Mouse (Mus musculus): Measurements from ENCODE around the gene Ccnd3.

The Ccnd3 gene

GRCm38 (mm10) chr17:47554621-47555020 lies 49.8 kb downstream of the Ccnd3 start:
- DNase-seq: no peak

- DNase-seq: no peak
Measured at GRCm38 (mm10) chr17:47557179-47557578, 52.3 kb downstream of the Ccnd3 start.

- DNase-seq: no peak
Measured at GRCm38 (mm10) chr17:47559726-47560125, 54.9 kb downstream of the Ccnd3 start.

GRCm38 (mm10) chr17:47562875-47563274 lies 58.0 kb downstream of the Ccnd3 start:
- no peak for DNase-seq

GRCm38 (mm10) chr17:47564612-47565011 lies 59.8 kb downstream of the Ccnd3 start:
- no peak for DNase-seq

GRCm38 (mm10) chr17:47566133-47566532 lies 61.3 kb downstream of the Ccnd3 start:
- DNase-seq: no peak

GRCm38 (mm10) chr17:47567271-47567670 lies 62.4 kb downstream of the Ccnd3 start:
- DNase-seq: no peak

- DNase-seq: no peak
Measured at GRCm38 (mm10) chr17:47568389-47568788, 63.5 kb downstream of the Ccnd3 start.

GRCm38 (mm10) chr17:47568951-47569527 lies 64.2 kb downstream of the Ccnd3 start:
- DNase-seq: no peak

GRCm38 (mm10) chr17:47571621-47572020 lies 66.8 kb downstream of the Ccnd3 start:
- DNase-seq: no peak

GRCm38 (mm10) chr17:47572436-47572835 lies 67.6 kb downstream of the Ccnd3 start:
- no peak for DNase-seq

GRCm38 (mm10) chr17:47574028-47574427 lies 69.2 kb downstream of the Ccnd3 start:
- DNase-seq: no peak

GRCm38 (mm10) chr17:47574830-47575229 lies 70.0 kb downstream of the Ccnd3 start:
- no peak for DNase-seq

GRCm38 (mm10) chr17:47578655-47579054 lies 73.8 kb downstream of the Ccnd3 start:
- no peak for DNase-seq

- no peak for DNase-seq
Measured at GRCm38 (mm10) chr17:47580962-47581361, 76.1 kb downstream of the Ccnd3 start.

GRCm38 (mm10) chr17:47588517-47588916 lies 83.7 kb downstream of the Ccnd3 start:
- no peak for DNase-seq

- no peak for DNase-seq
Measured at GRCm38 (mm10) chr17:47591073-47591472, 86.2 kb downstream of the Ccnd3 start.

GRCm38 (mm10) chr17:47593215-47593853 lies 88.5 kb downstream of the Ccnd3 start:
- peak; percentile 85 for DNase-seq

GRCm38 (mm10) chr17:47593854-47594182 lies 89.0 kb downstream of the Ccnd3 start:
- DNase-seq: no peak

GRCm38 (mm10) chr17:47594183-47594968 lies 89.5 kb downstream of the Ccnd3 start:
- no peak for DNase-seq

- DNase-seq: no peak
Measured at GRCm38 (mm10) chr17:47594969-47595247, 90.1 kb downstream of the Ccnd3 start.

- no peak for DNase-seq
Measured at GRCm38 (mm10) chr17:47595248-47596161, 90.7 kb downstream of the Ccnd3 start.

GRCm38 (mm10) chr17:47596162-47596838 lies 91.4 kb downstream of the Ccnd3 start:
- no peak for DNase-seq
